Mouse (Mus musculus): Measurements from ENCODE around the gene Cemip.

DNA sequence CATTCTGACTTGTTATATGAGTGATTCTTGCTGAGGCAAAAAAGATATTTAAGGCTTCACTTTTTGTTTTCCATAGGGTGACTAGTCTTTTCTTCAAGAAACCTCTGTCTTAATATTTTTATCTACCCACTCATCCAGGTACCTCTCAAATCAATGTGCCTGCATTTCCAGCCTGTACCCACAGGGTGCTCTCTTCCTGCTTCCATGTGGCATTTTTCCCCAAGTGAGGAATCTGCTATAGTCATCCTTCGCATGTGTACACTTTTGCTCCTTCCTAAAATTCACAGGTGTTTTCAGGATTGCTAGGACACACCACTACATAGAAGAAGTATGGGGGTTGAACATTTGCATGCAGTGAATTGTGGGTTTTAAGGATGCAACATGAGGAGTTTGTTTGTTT is 192.0 kb downstream of the Cemip start:
- TF ChIP-seq CTCF (IDR thresholded peaks at IDR 0.05; ENCODE audit: low read depth) = no peak
- TF ChIP-seq EP300 (IDR thresholded peaks at IDR 0.05; ENCODE audit: low read depth) = no peak
